Mouse (Mus musculus) Muller cell, postnatal 12 days (primary cell): ENCODE data around the gene Man1a2.

Source experiments
- DNase-seq: peaks from one replicate; pipeline ENCODE4 v3.0.0-alpha.2; 2015; ENCODE audit errors: inconsistent ontology term

Man1a2 gene

GRCm38 (mm10) chr3:100568443-100569390 lies 116.6 kb downstream of the Man1a2 start:
- DNase-seq: peak; percentile 26

- no peak for DNase-seq
Observed at GRCm38 (mm10) chr3:100563565-100563964, 121.7 kb downstream of the Man1a2 start.

GRCm38 (mm10) chr3:100562455-100562854 lies 122.8 kb downstream of the Man1a2 start:
- DNase-seq: no peak

GRCm38 (mm10) chr3:100561561-100562175 lies 123.6 kb downstream of the Man1a2 start:
- DNase-seq: no peak

GRCm38 (mm10) chr3:100559431-100559830 lies 125.9 kb downstream of the Man1a2 start:
- no peak for DNase-seq

GRCm38 (mm10) chr3:100558211-100558708 lies 127.0 kb downstream of the Man1a2 start:
- DNase-seq: no peak

- peak; percentile 22 for DNase-seq
Observed at GRCm38 (mm10) chr3:100554843-100555242, 130.5 kb downstream of the Man1a2 start.

GRCm38 (mm10) chr3:100552171-100552570 lies 133.1 kb downstream of the Man1a2 start:
- DNase-seq: no peak

GRCm38 (mm10) chr3:100547913-100548292 lies 137.4 kb downstream of the Man1a2 start:
- no peak for DNase-seq

- DNase-seq: no peak
Observed at GRCm38 (mm10) chr3:100547162-100547912, 138.0 kb downstream of the Man1a2 start.

- DNase-seq: no peak
Observed at GRCm38 (mm10) chr3:100536686-100537085, 148.6 kb downstream of the Man1a2 start.

- no peak for DNase-seq
Observed at GRCm38 (mm10) chr3:100535902-100536301, 149.4 kb downstream of the Man1a2 start.

- no peak for DNase-seq
Observed at GRCm38 (mm10) chr3:100535298-100535697, 150.0 kb downstream of the Man1a2 start.

GRCm38 (mm10) chr3:100534394-100534793 lies 150.9 kb downstream of the Man1a2 start:
- no peak for DNase-seq

- DNase-seq: no peak
Observed at GRCm38 (mm10) chr3:100533429-100533828, 151.9 kb downstream of the Man1a2 start.

GRCm38 (mm10) chr3:100530919-100531318 lies 154.4 kb downstream of the Man1a2 start:
- no peak for DNase-seq

- DNase-seq: no peak
Observed at GRCm38 (mm10) chr3:100530244-100530788, 155.0 kb downstream of the Man1a2 start.

GRCm38 (mm10) chr3:100522671-100523070 lies 162.6 kb downstream of the Man1a2 start:
- DNase-seq: peak; percentile 73

- DNase-seq: no peak
Observed at GRCm38 (mm10) chr3:100521626-100522025, 163.7 kb downstream of the Man1a2 start.

- no peak for DNase-seq
Observed at GRCm38 (mm10) chr3:100515754-100516141, 169.6 kb downstream of the Man1a2 start.

- no peak for DNase-seq
Observed at GRCm38 (mm10) chr3:100515093-100515753, 170.1 kb downstream of the Man1a2 start.
